Mouse (Mus musculus) kidney, adult 2 months (tissue): Measurements from ENCODE around the gene Ttl.

Experiments used
- CTCF ChIP-seq: fragments of 200-500 bp; conservative IDR thresholded peaks from 2 replicates; pipeline ENCODE4 v1.5.1; 2011; ENCODE audit warnings: low read depth, mild to moderate bottlenecking, control low read depth, low read length, moderate library complexity, mixed read lengths; ENCODE audit not compliant: insufficient read depth, insufficient read length
- POLR2A ChIP-seq: fragments of 200-500 bp; IDR thresholded peaks from one replicate; pipeline ENCODE4 v1.6.1; 2011; ENCODE audit warnings: low read depth, low read length, control low read depth

- TF ChIP-seq CTCF (no peak), POLR2A (no peak)
These were observed 24.6 kb downstream of the Ttl start for GRCm38 (mm10) chr2:129090370-129090769.
